Mouse (Mus musculus) gastrocnemius, adult 8-10 months (tissue): ENCODE data around the gene Lyl1. TPM values are rescaled to one million over a fixed set of nuclear protein-coding genes. Genes with fewer than 3 reads are reported as not detected.

Experiments
- DNase-seq, 2 experiments: peaks; one replicate each; pipeline ENCODE4 v3.0.0; 2022; ENCODE audit warnings: low spot score in 2 of 2
- total RNA-seq, 4 experiments: library from RNA; stranded (reverse); gene quantifications; 2 replicates each; pipeline ENCODE4 v1.2.4; 2022

Gene Lyl1
- total RNA-seq, 4 experiments from 2014 or later: 0.51 to 1.8 (median 0.57) TPM

DNA sequence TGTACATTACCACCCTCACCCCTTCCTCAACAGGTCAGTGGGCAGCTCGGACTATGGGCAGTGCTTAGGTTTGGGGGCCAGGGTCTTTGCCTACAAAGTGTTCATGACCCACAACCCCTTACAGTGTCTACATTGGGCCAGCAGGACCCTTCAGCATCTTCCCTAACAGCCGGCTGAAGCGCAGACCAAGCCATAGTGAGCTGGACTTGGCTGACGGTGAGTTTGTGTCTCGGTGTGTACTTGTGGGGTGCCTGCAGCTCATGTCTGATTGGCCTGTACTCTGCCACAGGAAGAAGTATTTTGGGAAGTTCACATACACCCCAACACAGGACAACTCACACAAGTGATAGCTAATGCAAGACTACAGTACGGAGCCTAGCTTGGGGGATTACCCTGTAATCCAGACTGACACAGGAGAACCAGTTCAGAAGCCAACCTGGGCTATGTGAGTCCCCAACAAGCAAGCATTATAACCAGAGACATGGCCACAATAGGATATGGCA lies 1.8 kb downstream of the Lyl1 start:
- peak in 1 of 2 experiments; percentile 1 for DNase-seq

DNA sequence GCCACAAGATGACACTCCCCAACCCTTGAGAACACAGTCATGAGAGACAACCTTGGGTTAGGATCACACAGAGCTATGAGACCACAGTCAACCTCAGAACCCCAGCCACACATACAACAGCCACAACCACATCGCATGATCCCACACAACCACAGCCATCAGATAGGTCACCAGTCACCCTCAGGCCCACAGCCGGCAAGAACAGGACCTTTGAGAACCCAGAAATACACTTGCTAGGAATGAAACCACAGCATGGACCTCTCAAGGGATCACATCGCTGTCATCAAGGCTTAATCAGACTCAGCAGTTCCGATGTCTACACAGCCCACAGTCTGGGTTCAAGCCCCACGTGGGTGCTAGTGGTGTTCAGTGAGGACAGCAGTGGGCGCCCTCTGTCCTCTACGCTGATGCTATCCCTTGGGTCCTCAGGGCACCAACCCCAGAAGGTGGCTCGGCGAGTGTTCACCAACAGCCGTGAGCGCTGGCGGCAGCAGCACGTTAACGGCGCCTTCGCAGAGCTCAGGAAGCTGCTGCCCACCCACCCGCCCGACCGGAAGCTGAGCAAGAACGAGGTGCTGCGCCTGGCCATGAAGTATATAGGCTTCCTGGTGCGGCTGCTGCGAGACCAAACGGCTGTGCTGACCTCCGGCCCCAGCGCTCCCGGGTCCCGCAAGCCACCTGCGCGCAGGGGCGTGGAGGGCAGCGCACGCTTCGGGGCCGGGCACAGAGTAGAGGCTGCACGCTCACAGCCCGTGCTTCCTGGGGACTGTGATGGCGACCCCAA lies 2.4 kb downstream of the Lyl1 start:
- peak in 1 of 2 experiments; percentile 2 for DNase-seq

DNA sequence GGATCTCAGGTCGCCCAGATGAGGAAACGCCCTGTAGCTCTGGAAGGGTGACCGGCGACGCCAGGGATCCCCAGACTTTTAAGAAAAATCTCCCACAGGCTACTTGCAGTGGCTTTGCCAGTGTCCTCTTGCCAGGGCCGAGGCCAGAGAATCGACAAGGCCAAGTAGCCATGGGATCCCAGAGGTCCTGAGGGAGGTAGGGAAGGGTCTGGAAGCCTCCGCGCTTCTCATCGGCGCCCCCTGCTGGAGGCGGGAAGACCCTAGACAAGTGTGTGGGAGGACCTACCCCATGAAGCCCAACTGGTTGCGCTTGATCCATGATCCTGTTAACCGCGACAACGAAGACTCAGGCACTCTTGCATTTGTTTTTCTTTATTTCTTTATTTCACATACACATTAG lies 3.1 kb downstream of the Lyl1 start:
- peak; percentile 70 to 74 for DNase-seq

DNA sequence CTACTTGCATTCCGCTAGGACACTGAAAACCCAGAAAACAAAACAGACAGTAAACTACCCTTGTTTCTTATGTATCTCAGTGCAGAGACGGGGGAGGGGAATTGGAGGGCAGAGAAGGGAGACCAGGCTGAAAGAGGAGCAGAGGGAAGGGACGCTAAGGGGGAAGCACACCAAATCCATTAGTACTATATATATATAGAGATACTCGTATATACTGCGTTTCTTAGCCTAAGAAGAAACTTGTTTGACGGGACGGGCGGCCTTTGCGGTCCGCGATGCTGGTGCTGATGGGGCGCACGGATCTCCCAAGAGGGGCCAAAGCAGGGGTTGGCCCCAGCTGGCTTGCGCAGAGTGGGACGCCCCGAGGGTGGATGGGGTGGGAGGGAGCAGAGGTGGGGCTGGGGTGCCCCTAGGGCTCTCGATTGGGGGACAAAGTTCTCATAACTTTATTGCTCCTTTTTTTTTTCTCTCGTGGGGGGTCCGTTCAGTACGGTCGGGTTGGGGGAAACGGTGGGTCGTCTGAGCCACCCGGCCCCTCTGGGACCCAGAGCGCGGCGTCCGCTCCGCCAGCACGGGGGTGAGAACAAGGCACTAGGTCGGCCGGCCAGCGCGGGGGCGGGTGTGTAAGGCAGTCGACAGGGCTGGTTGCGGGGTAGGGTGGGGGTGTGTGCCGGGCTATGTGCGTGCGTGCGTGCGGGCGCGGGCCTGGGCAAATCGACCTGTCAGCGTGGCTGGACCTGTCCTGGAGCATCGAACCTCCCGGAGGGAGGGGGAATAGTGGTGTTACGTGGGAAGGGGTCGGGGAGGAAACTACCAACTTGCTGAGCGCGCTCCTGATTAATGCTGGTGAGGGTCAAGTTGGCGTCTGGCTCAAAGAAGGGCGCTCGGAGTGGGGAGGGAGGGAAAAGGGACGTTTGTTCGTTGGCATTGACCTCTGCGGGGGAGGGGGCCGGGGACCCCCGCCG lies 3.9 kb downstream of the Lyl1 start:
- peak; percentile 4 to 25 for DNase-seq

GRCm38 (mm10) chr8:84705960-84706359 lies 4.7 kb downstream of the Lyl1 start:
- no peak for DNase-seq

GRCm38 (mm10) chr8:84706610-84707266 lies 5.5 kb downstream of the Lyl1 start:
- peak in 1 of 2 experiments; percentile 31 for DNase-seq

GRCm38 (mm10) chr8:84707267-84707883 lies 6.1 kb downstream of the Lyl1 start:
- DNase-seq: peak in 1 of 2 experiments; percentile 28

DNA sequence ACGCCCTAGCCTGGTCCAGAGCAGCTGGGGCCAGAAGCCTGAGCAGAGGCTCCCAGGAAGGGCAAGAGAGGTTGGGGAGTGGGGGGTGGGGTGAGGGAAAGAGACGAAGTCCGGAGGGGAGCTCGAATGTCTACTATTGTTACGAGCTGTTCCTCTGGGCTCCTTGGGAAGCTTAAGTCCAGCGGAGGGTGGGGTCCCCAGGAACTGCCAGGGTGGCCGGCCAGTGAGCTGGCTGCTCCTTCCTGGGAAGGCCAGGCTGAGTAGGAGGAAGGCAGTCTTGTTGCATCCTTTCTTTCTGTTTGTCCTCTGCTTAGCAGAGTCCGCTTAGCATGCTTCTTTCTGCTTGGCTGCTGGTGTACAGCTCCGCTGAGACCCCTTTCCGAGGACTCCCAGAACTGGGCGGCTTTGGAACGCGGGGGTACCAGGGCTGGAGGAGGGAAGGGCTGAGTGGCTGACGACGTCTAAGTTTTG lies 6.8 kb downstream of the Lyl1 start:
- no peak for DNase-seq

DNA sequence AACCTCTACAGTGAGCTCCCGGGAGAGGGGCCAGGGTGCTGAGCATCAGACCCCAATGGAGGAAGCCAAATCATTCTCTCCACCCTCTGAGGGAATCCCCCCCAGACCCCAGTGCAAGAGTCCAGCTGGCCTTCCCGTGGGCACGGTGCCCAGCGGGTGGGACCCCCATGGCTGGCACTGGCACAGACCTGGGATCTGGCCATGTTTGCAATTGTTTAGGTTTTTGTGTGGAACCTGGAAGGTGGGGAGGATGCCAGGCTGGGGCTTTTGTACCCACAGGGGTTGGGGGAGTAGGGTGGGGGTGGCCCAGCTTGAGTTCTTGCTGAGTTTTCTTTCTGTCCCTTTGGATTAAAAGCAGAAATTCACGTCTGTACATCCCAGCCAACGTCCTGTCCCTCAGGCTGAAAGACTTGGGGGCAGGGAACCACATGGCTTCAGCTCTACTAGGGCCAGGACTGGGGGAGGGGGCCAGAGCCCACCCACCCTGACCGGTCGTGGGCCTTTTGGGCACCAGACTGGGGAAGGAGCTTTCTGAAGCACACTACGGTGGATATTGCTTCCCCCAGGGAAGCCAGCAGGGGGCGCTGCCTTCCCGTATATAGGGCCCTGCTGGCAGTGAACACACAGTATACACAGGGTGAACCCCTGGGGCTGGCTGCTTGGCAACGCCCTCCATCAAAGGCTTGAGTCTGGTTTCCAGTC lies 7.7 kb downstream of the Lyl1 start:
- DNase-seq: peak; percentile 84 to 86

DNA sequence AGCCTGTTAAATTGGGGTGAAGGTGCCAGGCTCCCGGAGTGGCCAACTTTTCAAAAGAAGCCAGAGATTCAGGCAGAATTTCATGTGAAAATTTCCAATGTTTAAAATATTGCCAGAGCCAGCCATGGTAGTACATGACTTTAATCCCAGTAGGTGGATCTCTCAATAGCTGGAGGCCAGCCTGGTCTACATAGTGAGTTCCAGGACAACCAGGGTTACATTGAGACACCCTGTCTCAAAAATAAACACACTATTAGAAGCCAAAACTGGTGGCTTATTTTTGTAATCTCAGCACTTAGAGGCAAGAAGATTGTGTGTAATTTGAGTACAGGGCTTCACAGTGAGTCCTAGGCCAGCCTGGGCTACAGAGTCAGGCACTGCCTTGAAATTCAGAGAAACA lies 8.7 kb downstream of the Lyl1 start:
- no peak for DNase-seq

DNA sequence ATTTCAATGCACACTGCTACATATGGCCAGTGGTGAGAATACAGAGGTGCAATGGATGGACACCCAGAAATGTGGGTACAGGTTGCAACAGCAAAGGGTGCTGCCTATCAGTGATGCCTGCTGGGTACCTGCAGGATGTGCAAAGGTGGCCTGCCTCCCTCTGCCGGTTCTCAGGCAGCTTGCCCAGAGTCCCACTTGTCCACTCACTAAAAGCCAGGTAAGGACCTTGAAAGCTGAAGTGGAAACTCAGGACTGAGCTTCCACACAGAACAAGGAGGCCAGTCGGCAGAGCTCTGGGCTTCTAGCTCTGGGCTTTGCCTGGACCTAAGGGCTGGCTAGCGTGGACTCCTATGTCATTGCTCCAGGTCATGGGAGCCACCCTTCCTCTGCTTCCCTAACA lies 10.1 kb downstream of the Lyl1 start:
- DNase-seq: no peak

- DNase-seq: peak in 1 of 2 experiments; percentile 55
Measured at GRCm38 (mm10) chr8:84711933-84712758, 10.9 kb downstream of the Lyl1 start.

DNA sequence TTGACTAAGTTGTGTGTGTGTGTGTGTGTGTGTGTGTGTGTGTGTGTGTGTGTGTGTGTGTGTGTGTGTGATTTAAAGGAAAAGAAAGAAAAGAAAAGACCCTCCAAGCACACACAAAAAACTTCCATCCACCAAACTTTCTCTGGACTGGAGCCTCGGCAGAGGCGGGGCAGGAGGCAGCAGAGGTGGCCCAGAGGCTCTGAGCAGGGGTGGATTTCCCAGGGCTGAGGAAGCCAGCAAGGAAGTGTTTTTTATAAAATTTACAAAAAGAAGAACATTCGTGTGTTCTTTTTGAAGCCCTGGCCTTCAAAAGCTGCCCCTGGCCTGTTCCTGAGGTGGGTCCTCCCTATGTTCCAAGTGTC lies 11.5 kb downstream of the Lyl1 start:
- no peak for DNase-seq

DNA sequence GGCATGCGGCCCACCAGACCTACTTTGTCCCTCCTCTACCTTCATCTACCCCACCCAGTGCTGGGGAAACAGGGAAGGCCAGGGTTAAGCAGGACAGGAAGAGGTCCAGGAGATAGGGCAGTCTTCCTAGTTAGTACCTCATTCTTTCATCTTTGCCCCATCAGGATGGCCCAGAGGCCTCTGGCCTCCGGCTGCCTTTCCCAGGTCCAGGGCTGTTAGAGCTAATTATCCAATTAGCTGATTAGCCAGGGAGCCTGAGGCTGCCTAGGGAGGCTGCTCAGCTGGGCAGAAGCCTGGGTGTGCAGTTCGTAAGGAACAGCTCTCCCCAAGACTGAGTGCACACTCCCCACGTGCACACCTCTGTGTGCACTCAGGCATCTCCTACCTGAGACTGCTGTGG lies 12.1 kb downstream of the Lyl1 start:
- DNase-seq: no peak

GRCm38 (mm10) chr8:84714161-84714560 lies 12.9 kb downstream of the Lyl1 start:
- DNase-seq: no peak

DNA sequence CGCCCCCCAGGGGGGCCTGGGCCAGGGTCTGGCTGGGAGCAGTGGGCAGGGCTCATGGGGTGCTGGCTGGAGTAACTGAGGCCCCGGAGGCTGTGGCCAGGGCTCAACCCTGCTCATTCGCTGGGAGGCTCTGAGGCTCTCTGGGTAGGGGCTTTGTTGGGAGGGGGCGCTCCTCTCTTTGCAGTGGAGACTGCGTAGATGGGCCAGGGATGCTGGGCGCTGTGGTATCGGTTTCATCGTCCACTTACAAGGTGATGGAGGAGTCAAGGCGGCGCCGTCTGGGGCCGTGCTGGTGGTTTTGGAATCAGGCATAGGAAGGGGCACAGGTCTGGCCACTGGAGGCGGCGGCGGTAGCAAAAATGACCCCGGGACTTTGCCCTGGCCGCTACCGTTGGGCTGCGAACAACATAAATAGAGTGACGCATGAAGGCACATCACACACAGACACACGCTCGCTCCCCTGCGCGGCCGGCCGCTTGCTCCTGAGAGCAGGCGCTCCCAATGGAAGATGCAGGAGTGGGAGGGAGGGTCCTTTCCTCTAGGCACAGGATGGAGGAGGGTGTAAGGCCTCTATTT lies 14.7 kb downstream of the Lyl1 start:
- DNase-seq: no peak

DNA sequence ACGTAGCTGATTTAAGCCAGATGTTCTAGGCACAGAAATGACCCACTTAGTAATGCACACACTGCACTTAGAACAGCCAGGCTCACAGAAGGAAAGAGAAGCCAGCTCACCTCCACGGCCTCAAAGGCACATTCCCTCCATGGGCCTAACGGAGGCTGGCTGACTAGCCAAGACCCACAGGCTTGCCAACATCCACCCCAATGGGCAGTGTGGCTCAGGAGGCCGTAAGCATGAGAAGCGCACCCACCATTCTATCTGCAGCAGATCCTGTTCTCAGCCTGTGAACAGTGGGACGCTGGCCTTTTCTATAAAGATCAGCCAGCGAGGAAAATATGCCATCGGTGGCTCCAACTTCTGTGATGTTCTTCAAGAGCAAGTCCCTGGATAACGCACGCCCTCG lies 15.5 kb downstream of the Lyl1 start:
- DNase-seq: no peak

DNA sequence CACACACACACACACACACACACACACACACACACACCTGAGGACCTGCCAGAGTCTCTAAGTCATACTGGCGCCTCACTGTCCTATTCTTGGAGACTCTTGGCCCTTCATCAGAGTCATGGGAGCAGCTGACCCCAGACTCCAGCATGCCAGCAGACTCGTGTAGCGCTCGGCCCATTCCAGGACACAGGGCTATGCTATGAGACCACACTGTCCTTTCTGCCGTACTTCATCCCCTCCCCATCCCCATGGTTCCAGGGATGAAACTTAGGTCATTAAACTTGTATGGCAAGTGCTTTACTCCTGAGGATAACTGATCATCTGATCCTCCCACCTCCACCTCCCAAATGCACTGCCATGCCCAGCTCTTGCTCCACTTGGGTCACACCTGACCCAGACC lies 17.2 kb downstream of the Lyl1 start:
- DNase-seq: peak in 1 of 2 experiments; percentile 76
